Mouse (Mus musculus) testis, adult 2 months (tissue): ENCODE measurements around the gene Bzw2.

Experiments
- CTCF ChIP-seq: fragments of 200-500 bp; IDR thresholded peaks from 2 replicates; pipeline ENCODE4 v1.5.1; 2012; ENCODE audit warnings: low read depth, mild to moderate bottlenecking, inconsistent platforms, low read length, moderate library complexity; ENCODE audit not compliant: control insufficient read depth, insufficient read depth, insufficient replicate concordance
- POLR2A ChIP-seq: fragments of 200-500 bp; IDR thresholded peaks from 2 replicates; pipeline ENCODE4 v1.6.1; 2012; ENCODE audit warnings: low read depth, mild to moderate bottlenecking, inconsistent platforms, low read length, moderate library complexity; ENCODE audit not compliant: control insufficient read depth

DNA sequence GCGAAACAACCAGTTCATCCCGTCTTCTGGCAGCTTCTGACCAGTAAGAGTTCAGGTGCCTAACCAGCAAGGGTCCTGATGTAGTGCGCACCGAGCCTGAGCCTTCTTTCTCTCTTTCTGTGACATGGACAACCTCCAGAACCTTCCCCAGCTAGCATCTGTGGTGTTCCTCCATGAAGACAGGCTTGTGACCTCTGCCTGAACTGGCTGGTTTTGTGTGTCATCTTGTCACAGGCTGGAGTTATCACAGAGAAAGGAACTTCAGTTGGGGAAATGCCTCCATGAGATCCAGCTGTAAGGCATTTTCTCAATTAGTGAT, 54.3 kb downstream of the Bzw2 start:
- TF ChIP-seq CTCF (no peak), POLR2A (no peak)
